Mouse (Mus musculus): ENCODE results near the gene 1700024P04Rik. TPM values are rescaled to one million over a fixed set of nuclear protein-coding genes. Genes with fewer than 3 reads are reported as not detected.

Gene 1700024P04Rik
- total RNA-seq, 1 experiment from 2014 or later: not detected

Other genes with a start within 250 kb of the 1700024P04Rik start
- gene Fcho2, start 169.1 kb downstream of the 1700024P04Rik start, total RNA-seq (2017): 81.6 and 93.2 TPM in 2 replicates
- gene Tnpo1, start 58.2 kb downstream of the 1700024P04Rik start, total RNA-seq (2017): 89.3 and 97.8 TPM in 2 replicates
- gene Zfp366, start 200.3 kb upstream of the 1700024P04Rik start, total RNA-seq (2017): 0.12 TPM in 2 replicates